Mouse (Mus musculus): ENCODE measurements around the gene Elf1.
"Not testable (repeated sequence)": the region's sequence is repeated elsewhere in the genome, so short reads cannot be mapped to it uniquely, and the experiment has no call there.

Gene Elf1

GRCm38 (mm10) chr14:79521056-79521455, 40.1 kb downstream of the Elf1 start:
- DNase-seq (ENCODE audit: low read depth, low spot score), result no peak

- DNase-seq (ENCODE audit: low read depth, low spot score), result no peak
Measured at GRCm38 (mm10) chr14:79521471-79522117, 40.6 kb downstream of the Elf1 start.

DNA sequence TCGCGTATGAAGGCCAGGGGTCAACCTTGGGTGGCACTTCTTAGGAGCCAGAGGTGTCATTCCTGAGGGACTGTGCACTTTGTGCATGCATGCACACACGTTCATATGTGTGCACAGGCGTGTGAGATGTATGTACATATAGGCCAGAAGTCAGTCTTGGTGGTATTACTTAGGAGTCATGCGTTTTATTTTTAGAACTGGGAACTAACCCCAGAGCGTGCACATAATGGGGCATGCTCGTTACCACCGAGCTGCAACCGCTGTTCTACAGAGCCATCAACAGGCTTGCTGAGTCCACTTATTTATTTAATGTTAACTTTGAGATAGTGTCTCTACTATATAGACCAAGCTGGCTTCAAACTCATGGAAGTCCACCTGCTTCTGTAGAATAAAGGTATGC, 41.4 kb downstream of the Elf1 start:
- no peak for DNase-seq (ENCODE audit: low read depth, low spot score)

DNA sequence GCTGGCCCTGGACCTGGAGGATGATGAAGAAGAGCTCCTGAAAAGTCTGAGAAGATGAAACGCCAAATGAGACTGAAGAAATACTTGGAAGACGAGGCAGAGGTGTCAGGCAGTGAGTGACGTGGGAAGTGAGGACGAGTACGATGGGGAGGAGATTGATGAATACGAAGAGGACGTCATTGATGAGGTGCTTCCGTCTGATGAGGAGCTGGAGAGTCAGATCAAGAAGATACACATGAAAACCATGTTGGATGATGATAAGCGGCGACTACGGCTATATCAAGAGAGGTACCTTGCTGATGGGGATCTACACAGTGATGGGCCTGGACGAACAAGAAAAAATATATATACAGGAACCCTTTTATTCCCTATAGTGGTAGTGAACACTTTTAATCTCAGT, 45.1 kb downstream of the Elf1 start:
- DNase-seq (ENCODE audit: low read depth, low spot score), result not testable (repeated sequence)

- no peak for DNase-seq (ENCODE audit: low read depth, low spot score)
Measured at GRCm38 (mm10) chr14:79527704-79528103, 46.7 kb downstream of the Elf1 start.

DNA sequence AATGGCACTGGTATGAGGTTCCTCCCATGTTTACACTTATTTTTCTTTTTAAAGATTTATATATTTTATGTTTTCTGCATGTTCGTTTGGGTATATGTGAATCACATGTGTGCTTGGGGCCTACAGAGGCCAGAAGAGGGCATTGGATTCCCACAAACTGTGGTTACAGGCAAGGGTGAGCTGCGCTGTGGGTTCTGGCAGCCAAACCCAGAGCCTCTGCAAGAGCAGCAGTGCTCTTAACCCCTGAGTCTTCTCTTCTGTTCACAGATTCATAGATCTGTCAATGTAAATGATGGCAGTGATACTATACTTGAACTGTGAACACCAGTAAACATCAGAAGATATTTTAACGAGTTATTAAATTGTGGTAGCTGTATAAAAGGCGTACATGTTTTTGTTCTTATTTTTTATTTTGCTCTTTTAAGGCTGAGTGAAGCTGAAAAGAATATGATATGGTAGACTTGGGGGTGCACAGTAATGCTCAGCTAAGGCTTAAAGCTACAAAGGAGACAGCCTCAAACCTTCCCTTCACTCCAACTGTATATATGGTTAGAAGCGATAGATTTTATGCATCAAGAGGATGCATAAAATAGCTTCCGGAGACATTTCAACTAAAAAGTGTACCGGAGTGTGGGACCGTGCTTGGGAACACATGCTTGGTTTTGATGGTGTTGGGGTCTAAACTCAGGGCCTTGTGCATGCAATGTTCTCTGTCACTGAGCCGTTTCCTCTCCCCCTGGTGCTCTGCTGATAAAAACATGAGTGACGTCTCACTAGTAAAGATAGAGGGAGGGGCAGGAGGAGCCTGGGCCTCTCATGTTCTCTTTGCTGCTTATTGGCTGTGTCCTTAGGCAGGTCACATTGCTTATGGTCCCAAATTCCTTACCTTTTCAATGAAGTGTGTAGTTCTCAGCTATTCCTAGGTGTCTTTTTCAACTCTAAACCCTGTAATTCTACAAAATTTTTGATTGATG, 48.9 kb downstream of the Elf1 start:
- no peak for DNase-seq (ENCODE audit: low read depth, low spot score)

- no peak for DNase-seq (ENCODE audit: low read depth, low spot score)
Measured at GRCm38 (mm10) chr14:79530761-79531160, 49.8 kb downstream of the Elf1 start.

DNA sequence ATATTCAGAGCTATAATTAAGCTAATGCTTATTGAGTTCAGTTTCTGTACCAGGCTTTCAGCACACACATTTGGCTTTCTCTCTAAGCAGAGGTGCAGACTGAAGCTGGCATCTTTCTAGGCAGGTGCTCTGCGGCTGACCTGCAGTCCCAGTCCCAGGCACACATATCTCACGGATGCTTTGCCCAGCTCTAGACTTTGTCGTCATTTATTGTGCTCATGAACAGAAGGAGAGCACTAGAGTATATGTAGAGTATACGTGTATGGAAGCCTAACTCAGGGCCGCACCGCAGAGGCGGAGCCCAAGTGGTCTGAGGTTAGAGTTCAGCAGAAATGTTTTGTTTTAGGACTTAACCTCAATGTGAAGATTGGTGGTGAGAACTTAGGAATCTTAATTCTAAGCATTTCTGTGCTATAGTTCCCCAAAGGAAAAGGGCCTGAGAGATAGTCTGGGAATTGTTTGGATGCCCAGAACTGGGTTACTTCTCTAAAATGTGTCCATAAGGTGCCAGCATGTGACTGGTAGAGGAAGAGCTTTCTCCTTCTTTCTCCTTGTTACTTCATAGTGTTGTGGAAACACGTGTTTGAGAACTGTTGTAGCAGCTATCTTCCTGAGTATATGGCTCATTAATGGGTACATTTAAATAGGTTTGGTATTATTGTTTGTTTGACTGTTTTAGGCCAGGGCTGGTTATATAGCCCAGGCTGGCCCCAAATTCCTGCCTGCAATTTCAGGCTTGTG, 51.2 kb downstream of the Elf1 start:
- no peak for DNase-seq (ENCODE audit: low read depth, low spot score)

DNA sequence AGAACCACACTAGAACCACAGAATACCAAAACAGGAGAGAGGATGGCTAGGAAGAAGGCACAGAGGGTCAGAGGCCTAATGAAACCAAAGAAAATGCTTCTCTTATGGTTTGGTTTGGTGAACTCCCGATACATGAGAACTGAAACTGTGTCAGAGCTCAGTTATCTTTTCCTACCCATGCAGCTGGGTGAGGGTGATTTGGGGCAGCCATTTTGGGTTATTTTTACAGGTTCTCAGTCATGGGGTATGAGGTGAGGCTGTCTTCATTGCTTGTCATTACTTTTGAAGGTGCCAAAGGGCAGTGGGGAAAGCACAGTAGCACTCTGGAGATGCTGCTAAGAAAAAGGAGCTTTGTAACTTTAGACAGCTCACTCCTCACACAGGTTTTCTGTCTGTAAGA, 52.4 kb downstream of the Elf1 start:
- no peak for DNase-seq (ENCODE audit: low read depth, low spot score)

GRCm38 (mm10) chr14:79534206-79534605, 53.2 kb downstream of the Elf1 start:
- DNase-seq (ENCODE audit: low read depth, low spot score), result no peak

DNA sequence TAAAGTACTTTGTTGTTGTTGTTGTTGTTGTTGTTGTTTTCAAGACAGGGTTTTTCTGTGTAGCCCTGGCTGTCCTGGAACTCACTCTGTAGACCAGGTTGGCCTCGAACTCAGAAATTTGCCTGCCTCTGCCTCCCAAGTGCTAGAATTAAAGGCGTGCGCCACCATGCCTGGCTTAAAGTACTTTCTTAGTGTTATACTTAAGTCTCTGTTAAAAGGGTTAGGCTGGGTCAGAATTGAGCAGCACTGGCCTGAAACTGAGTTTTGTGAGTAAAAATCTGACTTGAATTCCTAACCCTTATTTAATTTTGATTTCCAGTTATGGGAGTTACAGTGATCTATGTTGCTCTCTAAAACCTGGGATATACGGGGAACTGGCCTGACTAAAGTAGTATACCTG, 53.7 kb downstream of the Elf1 start:
- DNase-seq (ENCODE audit: low read depth, low spot score), result not testable (repeated sequence)

- no peak for DNase-seq (ENCODE audit: low read depth, low spot score)
Measured at GRCm38 (mm10) chr14:79535318-79535717, 54.3 kb downstream of the Elf1 start.

DNA sequence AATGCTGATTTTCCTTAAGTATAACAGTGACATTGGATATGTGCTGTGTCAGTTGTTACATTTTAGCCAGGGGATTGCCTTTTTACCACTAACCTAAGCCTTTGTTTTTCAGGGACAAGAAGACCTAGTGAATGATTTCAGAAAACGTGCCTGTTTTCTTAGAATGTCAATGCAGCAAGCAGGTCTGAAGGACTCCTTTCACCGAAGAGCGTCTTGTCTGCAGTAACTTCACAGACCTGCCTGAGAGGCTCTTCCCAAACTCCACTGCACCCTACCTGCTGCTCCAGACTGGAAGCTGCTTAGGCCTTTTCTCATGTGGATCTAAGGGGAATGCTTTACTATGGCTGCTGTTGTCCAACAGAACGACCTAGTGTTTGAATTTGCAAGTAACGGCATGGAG, 55.0 kb downstream of the Elf1 start:
- no peak for DNase-seq (ENCODE audit: low read depth, low spot score)

DNA sequence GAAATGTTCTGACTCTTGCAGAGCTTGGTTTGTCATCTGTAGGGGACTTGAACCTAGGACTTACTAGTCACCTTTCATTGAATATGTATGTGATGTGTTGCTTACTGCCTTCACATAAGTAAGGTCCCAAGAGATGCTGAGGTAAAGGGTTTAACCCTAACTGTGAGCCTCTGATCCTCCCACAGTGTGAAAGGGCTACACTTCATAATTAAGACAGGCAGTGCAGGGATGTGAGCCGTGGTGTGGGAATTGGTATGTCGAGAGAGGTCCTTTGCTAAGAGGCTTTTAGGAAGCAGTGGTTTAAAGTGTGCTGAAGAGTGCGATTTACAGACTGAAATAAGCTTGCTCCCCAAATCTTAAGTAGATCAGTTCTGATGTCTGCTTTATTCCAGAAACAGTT, 55.8 kb downstream of the Elf1 start:
- DNase-seq (ENCODE audit: low read depth, low spot score), result no peak

DNA sequence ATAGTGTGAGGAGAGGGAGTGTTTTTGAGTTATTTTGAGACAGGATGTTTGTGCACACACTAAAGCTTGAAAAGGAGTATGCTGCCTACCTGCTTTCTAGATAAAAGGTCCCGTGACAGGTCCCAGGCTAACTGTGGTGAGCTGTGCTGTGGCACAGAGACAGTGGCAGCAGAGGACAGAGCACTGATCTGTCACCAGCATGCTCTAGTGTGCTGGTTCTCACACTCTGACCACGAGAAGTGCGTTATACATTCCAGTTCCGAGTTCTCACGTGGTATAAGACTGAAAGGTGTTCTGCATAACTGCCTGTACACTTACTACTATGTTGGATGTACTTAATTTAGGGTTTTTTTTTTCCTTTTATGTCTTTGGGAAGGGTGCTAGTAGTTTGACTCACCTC, 56.5 kb downstream of the Elf1 start:
- DNase-seq (ENCODE audit: low read depth, low spot score), result no peak

- DNase-seq (ENCODE audit: low read depth, low spot score), result no peak
Measured at GRCm38 (mm10) chr14:79537921-79538320, 56.9 kb downstream of the Elf1 start.

DNA sequence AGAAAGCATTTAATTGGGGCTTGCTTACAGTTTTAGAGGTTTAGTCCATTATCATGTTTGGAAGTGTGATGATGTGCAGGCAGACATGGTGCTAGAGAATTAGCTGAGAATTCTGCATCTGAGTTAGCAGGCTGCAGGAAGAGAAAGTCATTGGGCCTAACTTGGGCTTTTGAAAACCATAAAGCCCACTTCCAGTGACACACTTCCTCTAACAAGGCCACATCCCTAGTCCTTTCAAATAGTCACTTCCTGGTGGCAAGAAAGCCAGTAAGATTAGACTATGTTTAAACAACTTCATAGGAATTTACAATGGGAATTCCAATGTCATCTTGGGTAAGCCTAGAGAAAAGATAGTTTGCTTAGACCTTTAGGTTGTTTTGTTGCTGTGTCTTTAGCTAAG, 60.6 kb downstream of the Elf1 start:
- DNase-seq (ENCODE audit: low read depth, low spot score), result no peak

GRCm38 (mm10) chr14:79549343-79549742, 68.3 kb downstream of the Elf1 start:
- no peak for DNase-seq (ENCODE audit: low read depth, low spot score)

DNA sequence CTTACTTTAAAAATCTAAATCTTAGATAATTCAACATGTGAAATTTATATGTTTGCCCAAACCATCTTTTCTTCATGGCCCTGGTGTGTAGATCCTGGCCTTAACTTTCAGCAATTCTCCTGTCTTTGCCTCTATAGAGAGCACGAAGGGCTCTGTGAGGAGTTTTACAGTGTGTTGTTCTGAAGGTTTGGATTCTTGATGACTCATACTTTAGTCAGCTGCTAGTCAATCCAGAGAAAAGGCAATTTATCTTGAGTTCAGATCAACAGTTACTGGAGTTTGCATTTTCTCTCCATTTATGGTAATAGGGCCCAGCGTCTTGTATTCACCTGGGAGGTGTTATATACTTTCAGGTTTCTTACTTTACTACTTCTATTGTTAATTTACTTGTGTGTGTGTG, 70.9 kb downstream of the Elf1 start:
- no peak for DNase-seq (ENCODE audit: low read depth, low spot score)

DNA sequence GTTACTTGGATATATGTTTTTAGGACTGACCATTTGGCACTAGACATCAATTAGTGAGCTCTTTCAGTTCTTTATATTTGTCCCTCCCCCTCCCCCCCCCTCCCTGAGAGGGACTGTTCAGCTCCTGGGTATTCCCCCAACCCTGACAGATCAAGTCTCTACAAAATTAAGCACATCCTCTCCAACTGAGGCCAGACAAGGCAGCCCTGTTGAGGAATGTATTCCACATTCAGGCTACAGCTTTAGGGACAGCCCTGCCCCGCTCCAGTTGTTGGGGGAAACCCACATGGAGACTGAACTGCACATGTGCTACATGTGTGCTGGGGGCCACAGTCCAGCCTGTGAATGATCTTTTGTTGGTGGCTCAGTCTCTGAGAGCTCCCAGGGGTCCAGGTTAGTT, 71.9 kb downstream of the Elf1 start:
- DNase-seq (ENCODE audit: low read depth, low spot score), result no peak

GRCm38 (mm10) chr14:79557796-79558195, 76.8 kb downstream of the Elf1 start:
- DNase-seq (ENCODE audit: low read depth, low spot score), result no peak

DNA sequence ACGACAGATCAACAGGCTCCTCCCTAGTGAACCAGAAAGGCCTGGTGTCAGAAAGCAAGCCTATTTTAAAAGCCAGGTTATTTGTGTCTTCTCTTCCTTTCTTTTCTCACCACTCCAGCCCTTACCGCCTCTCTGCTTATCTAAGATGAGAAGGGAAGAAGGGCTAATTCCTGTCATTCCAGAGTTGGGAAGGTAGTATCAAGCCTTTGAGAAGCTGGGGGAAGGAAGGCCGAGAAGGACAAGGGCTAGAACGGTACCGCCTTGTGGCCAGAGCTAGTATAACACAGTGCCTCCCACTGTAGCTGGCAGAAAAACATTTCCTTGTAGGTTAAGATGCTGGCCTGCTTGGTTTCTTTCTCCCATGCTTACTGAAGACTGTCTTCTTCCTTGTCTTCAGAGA, 81.8 kb downstream of the Elf1 start:
- DNase-seq (ENCODE audit: low read depth, low spot score), result no peak

Data from brain, embryonic 18.5 days (tissue).